Mouse (Mus musculus) MEL (cell line): ENCODE measurements at regions not wholly inside any gene's neighbourhood (a gene's known extent, or its start where the extent isn't known, plus 50 kb on each side); places are given as distances from the start of the nearest gene placed in this dataset.

Experiments used
- DNase-seq: peaks from one replicate; pipeline ENCODE4 v3.0.0; 2011; ENCODE audit warnings: low read depth, low spot score
- H3K27ac ChIP-seq: 2 replicates; pipeline ENCODE4 v1.5.1; 2012; ENCODE audit warnings: low read depth, mild to moderate bottlenecking, control low read depth, low read length, moderate library complexity; ENCODE audit not compliant: control insufficient read depth
- H3K27me3 ChIP-seq, 2 experiments: fragments of 150-350 bp in 1 of 2; sonication (generic) in 1 of 2; 2 replicates each; pipeline ENCODE4 v1.6.1; 2012; ENCODE audit warnings: low read length in 2 of 2, mild to moderate bottlenecking in 2 of 2, improper control_type of control experiment in 1 of 2, moderate library complexity in 1 of 2; ENCODE audit not compliant: insufficient read depth in 2 of 2, control insufficient read depth in 1 of 2
- H3K36me3 ChIP-seq, 2 experiments: 2 replicates each; pipeline ENCODE4 v1.6.1; 2012 to 2014; ENCODE audit warnings: low read length in 2 of 2, improper control_type of control experiment in 1 of 2, inconsistent platforms in 1 of 2, mild to moderate bottlenecking in 1 of 2; ENCODE audit not compliant: insufficient read depth in 2 of 2, control insufficient read depth in 1 of 2
- H3K4me1 ChIP-seq, 2 experiments: fragments of 150-350 bp in 1 of 2; sonication (generic) in 1 of 2; 2 replicates each; pipeline ENCODE4 v1.6.1; 2012; ENCODE audit warnings: low read length in 2 of 2, improper control_type of control experiment in 1 of 2, mild to moderate bottlenecking in 1 of 2; ENCODE audit not compliant: insufficient read depth in 2 of 2, control insufficient read depth in 1 of 2
- H3K4me3 ChIP-seq, 2 experiments: fragments of 150-350 bp in 1 of 2; sonication (generic) in 1 of 2; 2 replicates each; pipeline ENCODE4 v1.5.1; 2012; ENCODE audit warnings: low read depth in 2 of 2, low read length in 2 of 2, mild to moderate bottlenecking in 2 of 2, moderate library complexity in 2 of 2, control low read depth in 1 of 2, improper control_type of control experiment in 1 of 2; ENCODE audit not compliant: control insufficient read depth in 1 of 2, insufficient read depth in 1 of 2
- H3K79me2 ChIP-seq: 2 replicates; pipeline ENCODE4 v1.6.1; 2012; ENCODE audit warnings: mild to moderate bottlenecking, low read length, moderate library complexity; ENCODE audit not compliant: control insufficient read depth, poor library complexity, insufficient read depth
- H3K9ac ChIP-seq: 2 replicates; pipeline ENCODE4 v1.6.1; 2012; ENCODE audit warnings: low read depth, mild to moderate bottlenecking, control low read depth, low read length, moderate library complexity; ENCODE audit not compliant: control insufficient read depth, poor library complexity, severe bottlenecking
- H3K9me3 ChIP-seq: fragments of 150-350 bp; sonication (generic); replicated peaks from 2 replicates; pipeline ENCODE4 v1.6.1; 2012; ENCODE audit warnings: mild to moderate bottlenecking, low read length, improper control_type of control experiment, moderate library complexity; ENCODE audit not compliant: insufficient read depth
- CHD2 ChIP-seq: IDR thresholded peaks from 2 replicates; pipeline ENCODE4 v1.6.1; 2011; ENCODE audit warnings: low read length, improper control_type of control experiment
- ELF1 ChIP-seq: IDR thresholded peaks from 2 replicates; pipeline ENCODE4 v1.6.1; 2014; ENCODE audit warnings: low read depth, mild to moderate bottlenecking, inconsistent platforms, low read length, improper control_type of control experiment, moderate library complexity
- EP300 ChIP-seq, 2 experiments: IDR thresholded peaks; 2 replicates each; pipeline ENCODE4 v1.6.1; 2011; ENCODE audit warnings: improper control_type of control experiment in 2 of 2, low read length in 2 of 2, low read depth in 1 of 2, mild to moderate bottlenecking in 1 of 2
- MEF2A ChIP-seq: IDR thresholded peaks from 2 replicates; pipeline ENCODE4 v1.6.1; 2014; ENCODE audit warnings: low read depth, mild to moderate bottlenecking, inconsistent platforms, low read length, improper control_type of control experiment; ENCODE audit not compliant: poor library complexity, insufficient replicate concordance, severe bottlenecking; ENCODE audit errors: extremely low read depth
- MYC ChIP-seq: IDR thresholded peaks from 2 replicates; pipeline ENCODE4 v1.6.1; 2011; ENCODE audit warnings: low read depth, mild to moderate bottlenecking, low read length, improper control_type of control experiment, moderate library complexity
- NRF1 ChIP-seq: IDR thresholded peaks from 2 replicates; pipeline ENCODE4 v1.6.1; 2014; ENCODE audit warnings: low read depth, mild to moderate bottlenecking, inconsistent platforms, low read length, improper control_type of control experiment, moderate library complexity; ENCODE audit not compliant: poor library complexity, insufficient read depth, severe bottlenecking
- POLR2AphosphoS5 ChIP-seq: IDR thresholded peaks from 2 replicates; pipeline ENCODE4 v1.6.1; 2012; ENCODE audit warnings: low read depth, borderline replicate concordance, mild to moderate bottlenecking, inconsistent platforms, low read length, moderate library complexity, mixed read lengths
- RCOR1 ChIP-seq: IDR thresholded peaks from 2 replicates; pipeline ENCODE4 v1.6.1; 2012; ENCODE audit warnings: low read depth, mild to moderate bottlenecking, inconsistent platforms, low read length, improper control_type of control experiment
- SIN3A ChIP-seq: IDR thresholded peaks from 2 replicates; pipeline ENCODE4 v1.6.1; 2012; ENCODE audit warnings: low read length, improper control_type of control experiment, inconsistent platforms
- SMC3 ChIP-seq: IDR thresholded peaks from 2 replicates; pipeline ENCODE4 v1.6.1; 2011; ENCODE audit warnings: low read depth, low read length, improper control_type of control experiment
- TAL1 ChIP-seq: IDR thresholded peaks from 2 replicates; pipeline ENCODE4 v1.6.1; 2012; ENCODE audit warnings: mild to moderate bottlenecking, inconsistent platforms, low read length, moderate library complexity, mixed read lengths
- TBP ChIP-seq: IDR thresholded peaks from 2 replicates; pipeline ENCODE4 v1.8.0; 2011; ENCODE audit warnings: low read depth, low read length, improper control_type of control experiment
- UBTF ChIP-seq: IDR thresholded peaks from 2 replicates; pipeline ENCODE4 v1.6.1; 2012; ENCODE audit warnings: low read depth, mild to moderate bottlenecking, inconsistent platforms, low read length, improper control_type of control experiment, moderate library complexity, borderline replicate concordance; ENCODE audit not compliant: insufficient read depth
- USF1 ChIP-seq: IDR thresholded peaks from 2 replicates; pipeline ENCODE4 v1.6.1; 2014; ENCODE audit warnings: low read depth, mild to moderate bottlenecking, inconsistent platforms, low read length, improper control_type of control experiment, moderate library complexity
- USF2 ChIP-seq, 2 experiments: IDR thresholded peaks; 2 replicates each; pipeline ENCODE4 v1.6.1; 2011 to 2012; ENCODE audit warnings: improper control_type of control experiment in 2 of 2, low read length in 2 of 2, borderline replicate concordance in 1 of 2, inconsistent platforms in 1 of 2, low read depth in 1 of 2, mild to moderate bottlenecking in 1 of 2; ENCODE audit not compliant: insufficient read depth in 1 of 2
- ZC3H11A ChIP-seq: IDR thresholded peaks from 2 replicates; pipeline ENCODE4 v1.6.1; 2012; ENCODE audit warnings: low read depth, mild to moderate bottlenecking, inconsistent platforms, low read length, improper control_type of control experiment

- no peak overlapping the region for H3K27ac ChIP-seq
- H3K4me3 ChIP-seq, result no peak overlapping the region
- TF ChIP-seq MEF2A (no peak), SIN3A (no peak), USF2 (IDR thresholded peaks at IDR 0.05; ENCODE audit: borderline replicate concordance in 1 of 2, insufficient read depth in 1 of 2, low read depth in 1 of 2, low read length in 2 of 2) (no peak), CHD2 (no peak), TAL1 (no peak), TBP (no peak), MYC (no peak)
- TF ChIP-seq, all 39 proteins: peak for 0
- H3K27me3 ChIP-seq, result no peaks in the 10 kb centered on the region
- no peak overlapping the region for H3K9ac ChIP-seq
- H3K4me1 ChIP-seq, result peaks cover 8 to 14% of the 10 kb centered on the region in 2 experiments
- H3K9me3 ChIP-seq, result no peaks in the 10 kb centered on the region
- no peaks in the 10 kb centered on the region for H3K79me2 ChIP-seq
- H3K36me3 ChIP-seq, result peaks cover 0 to 9% of the 10 kb centered on the region in 2 experiments; a peak in 2 of 4 replicates
- DNase-seq, result no peak
Observed at GRCm38 (mm10) chr9:47228736-47229135, 230.2 kb downstream of the Gm4791 start.

DNA sequence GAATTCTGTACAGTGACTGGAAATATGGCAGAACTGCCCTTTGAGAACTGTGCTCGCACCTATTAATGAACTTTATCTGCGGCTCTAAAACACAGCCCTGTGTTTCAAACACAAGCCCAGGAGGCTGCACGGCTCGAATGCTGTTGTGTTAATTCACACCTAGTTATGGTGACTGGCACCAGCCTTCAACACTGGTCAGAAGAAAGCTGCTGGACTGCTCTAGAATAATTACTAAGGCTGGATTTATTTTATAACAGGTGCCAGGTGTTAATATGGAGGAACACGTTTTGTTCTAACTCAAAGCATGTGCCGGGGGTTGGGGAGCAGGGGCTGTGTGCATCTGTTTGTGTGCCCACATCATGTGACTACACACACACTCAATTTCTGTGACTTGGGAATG is 230.8 kb downstream of the Gm4791 start:
- no peak overlapping the region for H3K9ac ChIP-seq
- no peak for TF ChIP-seq RCOR1
- TF ChIP-seq POLR2AphosphoS5, result no peak
- TF ChIP-seq UBTF, result no peak
- TF ChIP-seq ELF1, result no peak
- TF ChIP-seq EP300 (IDR thresholded peaks at IDR 0.05; ENCODE audit: low read depth in 1 of 2, low read length in 2 of 2), result no peak
- TF ChIP-seq TAL1, result no peak
- TF ChIP-seq NRF1, result no peak
- no peak for TF ChIP-seq ZC3H11A
- no peak for TF ChIP-seq TBP
- no peak for TF ChIP-seq SMC3
- no peak for TF ChIP-seq USF1
- H3K9me3 ChIP-seq, result no peaks in the 10 kb centered on the region
- DNase-seq, result no peak
- H3K4me1 ChIP-seq, result peaks cover 5 to 10% of the 10 kb centered on the region in 2 experiments; a peak in 3 of 4 replicates
- H3K4me3 ChIP-seq, result no peak overlapping the region
- H3K27me3 ChIP-seq, result no peaks in the 10 kb centered on the region
- H3K27ac ChIP-seq, result no peak overlapping the region
- H3K79me2 ChIP-seq, result no peaks in the 10 kb centered on the region
- peaks cover 0 to 5% of the 10 kb centered on the region in 2 experiments; a peak in 2 of 4 replicates for H3K36me3 ChIP-seq
